ENCODE assay signal across 15 mouse cellular contexts in the genomic region with DNA sequence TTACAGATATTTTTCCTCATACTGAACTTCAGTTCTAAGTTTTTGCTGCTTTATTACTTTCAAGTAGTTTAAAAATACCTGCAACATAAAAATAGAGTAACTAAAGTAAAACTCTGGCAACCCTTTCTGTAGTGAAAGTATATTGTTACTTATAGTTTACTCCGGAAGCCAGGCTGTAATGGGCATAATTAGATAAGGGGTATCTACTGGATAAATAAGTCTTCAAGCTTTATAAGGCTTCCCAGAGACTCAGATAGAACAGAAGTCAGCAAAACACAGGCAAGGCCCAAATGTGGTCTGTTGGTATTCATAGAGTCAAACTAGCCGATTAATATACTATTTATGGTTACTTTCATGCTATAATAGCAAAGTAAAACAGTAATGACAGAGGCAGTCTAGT.
"Had no signal": no experiment of that assay in that cellular context is flagged by ENCODE, and none has a peak within 500 bp of the region (broad histone marks: within the 10 kb centered on the region; RNA-seq: fewer than 3 reads in every experiment).

No protein-coding gene starts in this region.

- H3K9me3 ChIP-seq: intestine, embryonic 15.5 days; kidney, embryonic 15.5 days; limb, embryonic 10.5 days; midbrain, embryonic 15.5 days; neural tube, embryonic 13.5 days had no signal

- H3K4me2 ChIP-seq: intestine, embryonic 15.5 days; kidney, embryonic 15.5 days; midbrain, embryonic 11.5 days; midbrain, embryonic 15.5 days; neural tube, embryonic 13.5 days had no signal

- H3K27ac ChIP-seq: intestine, embryonic 15.5 days; kidney, embryonic 15.5 days; left cerebral cortex, adult 2 months; limb, embryonic 10.5 days; midbrain, embryonic 15.5 days; neural tube, embryonic 13.5 days had no signal

- ATAC-seq: intestine, embryonic 15.5 days; lung, postnatal 0 days; midbrain, embryonic 15.5 days had no signal

- H3K36me3 ChIP-seq: intestine, embryonic 15.5 days; midbrain, embryonic 15.5 days had no signal

- H3K9ac ChIP-seq: intestine, embryonic 15.5 days; kidney, embryonic 15.5 days; midbrain, embryonic 15.5 days; neural tube, embryonic 13.5 days had no signal

- H3K27me3 ChIP-seq: intestine, embryonic 15.5 days; kidney, embryonic 15.5 days; midbrain, embryonic 15.5 days; neural tube, embryonic 13.5 days had no signal

- DNase-seq: kidney, adult 2 months; kidney, postnatal 14 days; lung, adult 2 months; lung, postnatal 36 days; right cerebral cortex, adult 18-20 months; right cerebral cortex, postnatal 25 days; thymus, postnatal 36 days had no signal

- H3K4me3 ChIP-seq: intestine, embryonic 15.5 days; kidney, embryonic 15.5 days; left cerebral cortex, adult 2 months; limb, embryonic 10.5 days; midbrain, embryonic 15.5 days; neural tube, embryonic 13.5 days had no signal

- H3K4me1 ChIP-seq: intestine, embryonic 15.5 days; midbrain, embryonic 15.5 days had no signal
